Mouse (Mus musculus) embryonic facial prominence, embryonic 15.5 days (tissue): Measurements from ENCODE around the gene Crmp1. TPM values are rescaled to one million over a fixed set of nuclear protein-coding genes. Genes with fewer than 3 reads are reported as not detected.

Source experiments
- ATAC-seq: fragments of 200-750 bp; cut with Nextera tagmentation; 2 replicates; pipeline ENCODE4 v1.8.0; 2017; ENCODE audit warnings: low read depth, moderate TSS enrichment; ENCODE audit not compliant: insufficient number of reproducible peaks, low FRiP score, low TSS enrichment
- H3K27ac ChIP-seq: fragments of 300-500 bp; sonication (generic); replicated peaks from 2 replicates; pipeline ENCODE4 v1.5.1; 2015; ENCODE audit warnings: mild to moderate bottlenecking, inconsistent platforms
- H3K27me3 ChIP-seq: fragments of 300-500 bp; sonication (generic); 2 replicates; pipeline ENCODE4 v1.6.1; 2015; ENCODE audit warnings: inconsistent platforms
- H3K36me3 ChIP-seq: fragments of 300-500 bp; sonication (generic); 2 replicates; pipeline ENCODE4 v1.6.1; 2015; ENCODE audit warnings: mild to moderate bottlenecking, inconsistent platforms
- H3K4me1 ChIP-seq: fragments of 300-500 bp; sonication (generic); 2 replicates; pipeline ENCODE4 v1.6.1; 2015; ENCODE audit warnings: inconsistent platforms
- H3K4me2 ChIP-seq: fragments of 300-500 bp; sonication (generic); replicated peaks from 2 replicates; pipeline ENCODE4 v1.6.1; 2015; ENCODE audit warnings: mild to moderate bottlenecking, inconsistent platforms
- H3K4me3 ChIP-seq: fragments of 300-500 bp; sonication (generic); replicated peaks from 2 replicates; pipeline ENCODE4 v1.5.1; 2015; ENCODE audit warnings: mild to moderate bottlenecking, inconsistent platforms
- H3K9ac ChIP-seq: fragments of 300-500 bp; sonication (generic); 2 replicates; pipeline ENCODE4 v1.6.1; 2015; ENCODE audit warnings: inconsistent platforms
- H3K9me3 ChIP-seq: fragments of 300-500 bp; sonication (generic); replicated peaks from 2 replicates; pipeline ENCODE4 v1.6.1; 2016; ENCODE audit warnings: inconsistent platforms
- WGBS: fragments of 180-500 bp; shearing (Covaris S2); methylation state at CpG from one replicate; pipeline ENCODE4 v1.1.7; 2015; 5-methylcytosine and 5-hydroxymethylcytosine counted together
- polyA plus RNA-seq: library from polyadenylated mRNA; unstranded; fragments of >200 nt; fragmentation: Nextera tagmentation; extraction: Ambion mirVana; gene quantifications from 2 replicates; pipeline ENCODE4 v1.2.1, GENCODE M21; 2015

Crmp1 gene
- 15.9 and 18.5 TPM in 2 replicates for polyA plus RNA-seq

GRCm38 (mm10) chr5:37241651-37242151 lies at the start of gene Crmp1:
Gene Crmp1 (plus strand): TSS chr5:37241940.
- Histone ChIP-seq H3K4me3 (peak within 1 kb of the TSS; percentile 41), H3K4me1 (peaks cover 28% of the 10 kb centered on the region), H3K9me3 (no peaks in the 10 kb centered on the region), H3K4me2 (peak within 1 kb of the TSS; percentile 70), H3K27ac (no peak within 1 kb of the TSS), H3K27me3 (peaks cover 77% of the 10 kb centered on the region), H3K36me3 (no peaks in the 10 kb centered on the region), H3K9ac (no peak within 1 kb of the TSS)
- WGBS, result 1% methylated on average over 42 of the region's 56 CpGs
- ATAC-seq, result peak; percentile 72

GRCm38 (mm10) chr5:37196196-37196595 lies 45.5 kb upstream of the Crmp1 start:
- Histone ChIP-seq H3K4me2 (no peak overlapping the region), H3K27me3 (no peaks in the 10 kb centered on the region), H3K36me3 (no peaks in the 10 kb centered on the region), H3K27ac (no peak overlapping the region), H3K4me1 (peaks cover 12% of the 10 kb centered on the region), H3K9ac (no peak overlapping the region), H3K4me3 (no peak overlapping the region), H3K9me3 (no peaks in the 10 kb centered on the region)
- ATAC-seq, result no peak
- WGBS, result 89% methylated on average over 8 of the region's 8 CpGs

GRCm38 (mm10) chr5:37196666-37197250 lies 45.0 kb upstream of the Crmp1 start:
- H3K27ac ChIP-seq, result no peak overlapping the region
- no peaks in the 10 kb centered on the region for H3K36me3 ChIP-seq
- peaks cover 12% of the 10 kb centered on the region for H3K4me1 ChIP-seq
- H3K9ac ChIP-seq, result no peak overlapping the region
- no peak for ATAC-seq
- 69% methylated on average over 10 of the region's 10 CpGs for WGBS
- H3K4me3 ChIP-seq, result no peak overlapping the region
- H3K27me3 ChIP-seq, result no peaks in the 10 kb centered on the region
- H3K4me2 ChIP-seq, result no peak overlapping the region
- no peaks in the 10 kb centered on the region for H3K9me3 ChIP-seq

GRCm38 (mm10) chr5:37197423-37197822 lies 44.3 kb upstream of the Crmp1 start:
- no peak overlapping the region for H3K27ac ChIP-seq
- H3K4me1 ChIP-seq, result peaks cover 12% of the 10 kb centered on the region
- H3K9ac ChIP-seq, result no peak overlapping the region
- ATAC-seq, result no peak
- no peaks in the 10 kb centered on the region for H3K36me3 ChIP-seq
- H3K27me3 ChIP-seq, result no peaks in the 10 kb centered on the region
- no peaks in the 10 kb centered on the region for H3K9me3 ChIP-seq
- WGBS, result 62% methylated on average over 3 of the region's 3 CpGs
- no peak overlapping the region for H3K4me3 ChIP-seq
- H3K4me2 ChIP-seq, result no peak overlapping the region

GRCm38 (mm10) chr5:37198011-37198688 lies 43.6 kb upstream of the Crmp1 start:
- no peak overlapping the region for H3K27ac ChIP-seq
- WGBS, result 17% methylated on average over 2 of the region's 2 CpGs
- H3K4me2 ChIP-seq, result no peak overlapping the region
- peaks cover 12% of the 10 kb centered on the region for H3K4me1 ChIP-seq
- H3K36me3 ChIP-seq, result no peaks in the 10 kb centered on the region
- ATAC-seq, result no peak
- H3K9ac ChIP-seq, result no peak overlapping the region
- H3K27me3 ChIP-seq, result no peaks in the 10 kb centered on the region
- H3K9me3 ChIP-seq, result no peaks in the 10 kb centered on the region
- H3K4me3 ChIP-seq, result no peak overlapping the region

GRCm38 (mm10) chr5:37202285-37202684 lies 39.5 kb upstream of the Crmp1 start:
- no peaks in the 10 kb centered on the region for H3K36me3 ChIP-seq
- no peaks in the 10 kb centered on the region for H3K9me3 ChIP-seq
- 8% methylated on average over 1 of the region's 1 CpGs for WGBS
- peaks cover 12% of the 10 kb centered on the region for H3K4me1 ChIP-seq
- no peak overlapping the region for H3K4me3 ChIP-seq
- H3K27me3 ChIP-seq, result no peaks in the 10 kb centered on the region
- ATAC-seq, result no peak
- H3K9ac ChIP-seq, result no peak overlapping the region
- H3K27ac ChIP-seq, result no peak overlapping the region
- no peak overlapping the region for H3K4me2 ChIP-seq

GRCm38 (mm10) chr5:37204886-37205285 lies 36.9 kb upstream of the Crmp1 start:
- Histone ChIP-seq H3K4me2 (no peak overlapping the region), H3K9ac (no peak overlapping the region), H3K4me1 (no peaks in the 10 kb centered on the region), H3K4me3 (no peak overlapping the region), H3K9me3 (no peaks in the 10 kb centered on the region), H3K36me3 (no peaks in the 10 kb centered on the region), H3K27ac (no peak overlapping the region), H3K27me3 (no peaks in the 10 kb centered on the region; the same call in 1 of the 2 replicates)
- WGBS, result 84% methylated on average over 7 of the region's 7 CpGs
- no peak for ATAC-seq

GRCm38 (mm10) chr5:37205420-37205819 lies 36.3 kb upstream of the Crmp1 start:
- H3K4me1 ChIP-seq, result no peaks in the 10 kb centered on the region
- WGBS, result 73% methylated on average over 1 of the region's 1 CpGs
- no peak overlapping the region for H3K4me2 ChIP-seq
- H3K4me3 ChIP-seq, result no peak overlapping the region
- H3K27me3 ChIP-seq, result no peaks in the 10 kb centered on the region; the same call in 1 of the 2 replicates
- H3K36me3 ChIP-seq, result no peaks in the 10 kb centered on the region
- H3K9me3 ChIP-seq, result no peaks in the 10 kb centered on the region
- ATAC-seq, result no peak
- no peak overlapping the region for H3K9ac ChIP-seq
- no peak overlapping the region for H3K27ac ChIP-seq

- H3K27me3 ChIP-seq, result no peaks in the 10 kb centered on the region; the same call in 1 of the 2 replicates
- 72% methylated on average over 2 of the region's 2 CpGs for WGBS
- no peak overlapping the region for H3K4me2 ChIP-seq
- H3K27ac ChIP-seq, result no peak overlapping the region
- no peak overlapping the region for H3K9ac ChIP-seq
- no peak for ATAC-seq
- H3K36me3 ChIP-seq, result no peaks in the 10 kb centered on the region
- H3K4me3 ChIP-seq, result no peak overlapping the region
- no peaks in the 10 kb centered on the region for H3K9me3 ChIP-seq
- no peaks in the 10 kb centered on the region for H3K4me1 ChIP-seq
Measured at GRCm38 (mm10) chr5:37206364-37206763, 35.4 kb upstream of the Crmp1 start.

- ATAC-seq, result no peak
- Histone ChIP-seq H3K36me3 (no peaks in the 10 kb centered on the region), H3K4me2 (no peak overlapping the region), H3K4me1 (no peaks in the 10 kb centered on the region), H3K27me3 (no peaks in the 10 kb centered on the region; the same call in 1 of the 2 replicates), H3K9me3 (no peaks in the 10 kb centered on the region), H3K27ac (no peak overlapping the region), H3K9ac (no peak overlapping the region), H3K4me3 (no peak overlapping the region)
- 80% methylated on average over 9 of the region's 9 CpGs for WGBS
Measured at GRCm38 (mm10) chr5:37212938-37213708, 28.6 kb upstream of the Crmp1 start.

GRCm38 (mm10) chr5:37213709-37214103 lies 28.0 kb upstream of the Crmp1 start:
- Histone ChIP-seq H3K4me2 (no peak overlapping the region), H3K36me3 (no peaks in the 10 kb centered on the region), H3K4me1 (no peaks in the 10 kb centered on the region), H3K4me3 (no peak overlapping the region), H3K27me3 (no peaks in the 10 kb centered on the region; the same call in 1 of the 2 replicates), H3K9ac (no peak overlapping the region), H3K27ac (no peak overlapping the region), H3K9me3 (no peaks in the 10 kb centered on the region)
- no peak for ATAC-seq
- 71% methylated on average over 4 of the region's 4 CpGs for WGBS
